Mouse (Mus musculus): ENCODE measurements around the gene Anks1.

GRCm38 (mm10) chr17:28031281-28031941 lies 122.3 kb downstream of the Anks1 start:
- TF ChIP-seq CTCF (IDR thresholded peaks at IDR 0.05; ENCODE audit: borderline replicate concordance, extremely low read depth, insufficient read depth, insufficient read length) = no peak
- TF ChIP-seq POLR2A (IDR thresholded peaks at IDR 0.05; ENCODE audit: borderline replicate concordance, extremely low read depth, insufficient read depth, insufficient read length, poor library complexity, severe bottlenecking) = no peak
